In genomic region chr8:60951271-60951670, GRCm38 (mm10) we compare ENCODE assay signal across 15 mouse cellular contexts. TPM values are rescaled to one million over a fixed set of nuclear protein-coding genes. Genes with fewer than 3 reads are reported as not detected.
DNase-seq lines count a peak whose midpoint lies in the region; ATAC-seq and TF ChIP-seq lines count a peak whose summit lies in the region.
"Had no signal": no experiment of that assay in that cellular context is flagged by ENCODE, and none has a peak within 500 bp of the region (broad histone marks: within the 10 kb centered on the region; RNA-seq: fewer than 3 reads in every experiment).

No protein-coding gene starts in this region.

- 73% methylated on average over 4 of the region's 4 CpGs for WGBS in hindbrain, embryonic 15.5 days
- WGBS in hindbrain, embryonic 14.5 days: 86% methylated on average over 4 of the region's 4 CpGs

- no peaks in the 10 kb centered on the region for H3K36me3 ChIP-seq in hindbrain, embryonic 15.5 days
- no peaks in the 10 kb centered on the region for H3K36me3 ChIP-seq in hindbrain, embryonic 14.5 days (replicated peaks; ENCODE audit: control insufficient read depth, insufficient read depth)
- H3K36me3 ChIP-seq: stomach, embryonic 15.5 days had no signal

- H3K27ac ChIP-seq in hindbrain, embryonic 15.5 days (replicated peaks): no peak overlapping the region
- no peak overlapping the region for H3K27ac ChIP-seq in hindbrain, embryonic 14.5 days
- H3K27ac ChIP-seq in layer of hippocampus, adult 2 months: no peak overlapping the region
- H3K27ac ChIP-seq: forebrain, embryonic 13.5 days; stomach, embryonic 15.5 days had no signal

- ATAC-seq in hindbrain, embryonic 15.5 days (ENCODE audit: low FRiP score, low read depth): no peak
- no peak for ATAC-seq in hindbrain, embryonic 14.5 days (ENCODE audit: low FRiP score)
- ATAC-seq: forebrain, embryonic 13.5 days; intestine, embryonic 16.5 days; Patski had no signal

- H3K4me3 ChIP-seq in hindbrain, embryonic 15.5 days: no peak overlapping the region
- no peak overlapping the region for H3K4me3 ChIP-seq in hindbrain, embryonic 14.5 days (replicated peaks; ENCODE audit: low read length)
- no peak overlapping the region for H3K4me3 ChIP-seq in layer of hippocampus, adult 2 months
- H3K4me3 ChIP-seq: forebrain, embryonic 13.5 days; stomach, embryonic 15.5 days had no signal

- H3K4me1 ChIP-seq in hindbrain, embryonic 15.5 days (replicated peaks): peaks cover 17% of the 10 kb centered on the region
- peaks cover 11% of the 10 kb centered on the region for H3K4me1 ChIP-seq in hindbrain, embryonic 14.5 days (replicated peaks; ENCODE audit: control insufficient read depth, insufficient read depth, low read length)
- H3K4me1 ChIP-seq: stomach, embryonic 15.5 days had no signal

- no peak overlapping the region for H3K9ac ChIP-seq in hindbrain, embryonic 15.5 days
- H3K9ac ChIP-seq in hindbrain, embryonic 14.5 days: no peak overlapping the region
- H3K9ac ChIP-seq: forebrain, embryonic 13.5 days; stomach, embryonic 15.5 days had no signal

- H3K27me3 ChIP-seq in hindbrain, embryonic 15.5 days: no peaks in the 10 kb centered on the region
- H3K27me3 ChIP-seq in hindbrain, embryonic 14.5 days (ENCODE audit: control insufficient read depth, insufficient read depth, low read length): no peaks in the 10 kb centered on the region
- H3K27me3 ChIP-seq: forebrain, embryonic 13.5 days; Patski; stomach, embryonic 15.5 days had no signal

- DNase-seq in hindbrain, embryonic 14.5 days (ENCODE audit: low spot score): no peak
- peak; percentile 32 for DNase-seq in 3T3-L1 (ENCODE audit: low read depth, low spot score)
- DNase-seq in brain, adult 2 months (ENCODE audit: low read depth, low spot score): peak; percentile 80
- peak; percentile 49 to 55 for DNase-seq in cerebellum, postnatal 25 days
- no peak for DNase-seq in layer of hippocampus, adult 2 months (ENCODE audit: low spot score in 2 of 2)
- no peak for DNase-seq in frontal cortex, postnatal 36 days (ENCODE audit: low spot score in 2 of 2)
- DNase-seq: gastrocnemius, postnatal 25 days; kidney, postnatal 14 days; right cerebral cortex, postnatal 4 days; thymus, postnatal 4 days had no signal

- peak overlapping the region; percentile 1; the same call in 1 of the 2 replicates for H3K4me2 ChIP-seq in hindbrain, embryonic 15.5 days
- H3K4me2 ChIP-seq in hindbrain, embryonic 14.5 days (replicated peaks): no peak overlapping the region
- H3K4me2 ChIP-seq: forebrain, embryonic 13.5 days; stomach, embryonic 15.5 days had no signal

- H3K9me3 ChIP-seq in hindbrain, embryonic 15.5 days: no peaks in the 10 kb centered on the region
- no peaks in the 10 kb centered on the region for H3K9me3 ChIP-seq in hindbrain, embryonic 14.5 days (ENCODE audit: control insufficient read depth, low read length)
- H3K9me3 ChIP-seq: forebrain, embryonic 13.5 days; stomach, embryonic 15.5 days had no signal

- TF ChIP-seq CTCF in layer of hippocampus, adult 2 months (conservative IDR thresholded peaks at IDR 0.05): no peak

RNA-seq across cellular contexts. Expression of gene Clcn3, which starts 31.8 kb away (rescaled TPM):
- 69.4 and 69.8 TPM in 2 replicates for polyA plus RNA-seq in hindbrain, embryonic 15.5 days (2015; fragmentation: Nextera tagmentation; extraction: Ambion mirVana)
- 79.0 and 86.1 TPM in 2 replicates for polyA plus RNA-seq in hindbrain, embryonic 14.5 days (2014; fragmentation: Nextera tagmentation; extraction: Ambion mirVana)
- total RNA-seq in layer of hippocampus, adult 2 months (2021): 100 to 1,000 TPM; 121 to 123 TPM

RNA-seq across cellular contexts. Expression of gene Nek1, which starts 41.7 kb away (rescaled TPM):
- polyA plus RNA-seq in hindbrain, embryonic 15.5 days (2015; fragmentation: Nextera tagmentation; extraction: Ambion mirVana): 26.0 and 29.1 TPM in 2 replicates
- 29.0 and 30.3 TPM in 2 replicates for polyA plus RNA-seq in hindbrain, embryonic 14.5 days (2014; fragmentation: Nextera tagmentation; extraction: Ambion mirVana)
- total RNA-seq in layer of hippocampus, adult 2 months (2021): 10 to 100 TPM; 24.5 to 30.5 TPM

Comparison
In these comparisons a context has a peak if more than half of its experiments do, and no peak if none do; other contexts are left out.
1. DNase-seq: peak in 3T3-L1 (single experiment), brain, adult 2 months (single experiment) and cerebellum, postnatal 25 days (2 of 2); none in hindbrain, embryonic 14.5 days (single experiment), layer of hippocampus, adult 2 months (0 of 2) and frontal cortex, postnatal 36 days (0 of 2).